Mouse (Mus musculus) sigmoid colon, adult 10 weeks (tissue): ENCODE data around the gene Ckap2l. TPM values are rescaled to one million over a fixed set of nuclear protein-coding genes. Genes with fewer than 3 reads are reported as not detected.

Source experiments
- polyA plus RNA-seq: library from polyadenylated mRNA; stranded (reverse); fragments of 350-450 nt; fragmentation: Illumina TruSeq; extraction: RNeasy Lipid Tissue Mini Kit (QIAGEN cat#74804); gene quantifications from one replicate; pipeline ENCODE4 v1.2.3, GENCODE M21; 2014; ENCODE audit warnings: low read depth, low replicate concordance

The Ckap2l gene
- polyA plus RNA-seq = 13.5 TPM

GRCm38 (mm10) chr2:129296671-129297588 lies at the start of gene Ckap2l:
Ckap2l (minus strand) TSS chr2:129297212.

GRCm38 (mm10) chr2:129309836-129310235 lies 12.8 kb upstream of the Ckap2l start, which contains the start of gene Il1a:
Il1a (minus strand) TSS chr2:129309972.

Other genes starting within 250 kb of the Ckap2l start
- gene Vinac1, start 249.0 kb downstream of the Ckap2l start, polyA plus RNA-seq = not detected
- 7.0 TPM for gene Ttl, start 231.3 kb downstream of the Ckap2l start, polyA plus RNA-seq
- gene Polr1b, start 196.2 kb downstream of the Ckap2l start, polyA plus RNA-seq = 4.4 TPM
- 6.0 TPM for gene Chchd5, start 167.5 kb downstream of the Ckap2l start, polyA plus RNA-seq
- 944 TPM for gene Slc20a1, start 98.4 kb downstream of the Ckap2l start, polyA plus RNA-seq
- 0.73 TPM for gene Il1a, start 12.8 kb upstream of the Ckap2l start, polyA plus RNA-seq
- gene Il1b, start 73.9 kb upstream of the Ckap2l start, polyA plus RNA-seq = 6.0 TPM
- gene F830045P16Rik, start 239.4 kb upstream of the Ckap2l start, polyA plus RNA-seq = not detected